Mouse (Mus musculus): ENCODE measurements around the gene Abcc12. TPM values are rescaled to one million over a fixed set of nuclear protein-coding genes. Genes with fewer than 3 reads are reported as not detected.

Abcc12 gene
- polyA plus RNA-seq, 1 experiment from 2014 or later, result 0.21 TPM

DNA sequence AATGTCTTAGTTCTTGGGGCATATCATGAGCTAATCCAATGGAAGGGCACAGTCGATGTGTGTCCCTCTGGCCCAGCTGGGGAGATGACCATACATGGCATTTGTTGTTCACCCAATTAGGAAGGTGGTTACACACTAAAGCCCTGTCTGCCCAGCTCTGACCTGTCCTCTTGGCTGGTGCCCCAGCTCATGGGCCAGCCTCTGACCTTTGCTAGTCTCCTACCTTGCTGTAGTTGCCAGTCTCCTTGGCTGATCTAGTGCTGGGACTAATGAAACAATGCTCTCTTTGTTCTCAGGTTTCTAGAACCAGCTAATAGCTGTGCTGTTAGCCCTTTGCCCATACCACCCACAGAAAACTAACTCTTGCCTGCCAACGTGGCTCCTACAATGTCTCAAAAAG is 22.7 kb upstream of the Abcc12 start:
- H3K4me2 ChIP-seq (replicated peaks), result no peak overlapping the region
- WGBS, result 49% methylated on average over 2 of the region's 2 CpGs
- H3K9ac ChIP-seq, result no peak overlapping the region
- no peaks in the 10 kb centered on the region for H3K27me3 ChIP-seq (ENCODE audit: control insufficient read depth, insufficient read depth, low read length)
- H3K9me3 ChIP-seq (ENCODE audit: control insufficient read depth, low read length), result no peaks in the 10 kb centered on the region
- no peaks in the 10 kb centered on the region for H3K36me3 ChIP-seq (replicated peaks; ENCODE audit: control insufficient read depth, insufficient read depth)
- H3K27ac ChIP-seq, result no peak overlapping the region
- no peak for ATAC-seq (ENCODE audit: low FRiP score)
- H3K4me3 ChIP-seq (replicated peaks; ENCODE audit: low read length), result no peak overlapping the region
- no peak for DNase-seq (ENCODE audit: low spot score)
- H3K4me1 ChIP-seq (replicated peaks; ENCODE audit: control insufficient read depth, insufficient read depth, low read length), result no peaks in the 10 kb centered on the region

DNA sequence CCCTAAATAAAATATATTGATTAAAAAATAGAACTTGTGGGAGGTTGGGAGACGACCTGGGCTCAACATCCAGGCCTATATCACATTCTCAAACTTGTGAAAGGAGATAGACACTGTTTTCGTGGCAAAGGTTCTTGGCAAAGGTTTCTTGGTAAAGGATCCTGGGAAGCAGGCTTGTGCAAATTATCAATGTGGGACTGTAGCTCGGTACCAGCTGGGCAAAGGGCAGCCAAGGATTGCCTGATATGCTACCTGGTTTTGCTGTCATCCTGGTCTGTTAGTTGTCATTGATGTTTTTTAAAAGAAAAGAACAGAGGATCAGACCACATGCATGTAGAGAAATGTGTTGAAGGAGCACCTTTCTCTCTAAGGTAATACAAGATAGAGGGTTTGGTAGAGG is 19.8 kb upstream of the Abcc12 start:
- H3K27me3 ChIP-seq (ENCODE audit: control insufficient read depth, insufficient read depth, low read length), result no peaks in the 10 kb centered on the region
- ATAC-seq (ENCODE audit: low FRiP score) (no peak), DNase-seq (ENCODE audit: low spot score) (no peak)
- no peaks in the 10 kb centered on the region for H3K36me3 ChIP-seq (replicated peaks; ENCODE audit: control insufficient read depth, insufficient read depth)
- no peak overlapping the region for H3K4me3 ChIP-seq (replicated peaks; ENCODE audit: low read length)
- no peaks in the 10 kb centered on the region for H3K9me3 ChIP-seq (ENCODE audit: control insufficient read depth, low read length)
- H3K27ac ChIP-seq, result no peak overlapping the region
- WGBS, result 87% methylated on average over 3 of the region's 3 CpGs
- H3K4me1 ChIP-seq (replicated peaks; ENCODE audit: control insufficient read depth, insufficient read depth, low read length), result no peaks in the 10 kb centered on the region
- H3K4me2 ChIP-seq (replicated peaks), result no peak overlapping the region
- no peak overlapping the region for H3K9ac ChIP-seq

DNA sequence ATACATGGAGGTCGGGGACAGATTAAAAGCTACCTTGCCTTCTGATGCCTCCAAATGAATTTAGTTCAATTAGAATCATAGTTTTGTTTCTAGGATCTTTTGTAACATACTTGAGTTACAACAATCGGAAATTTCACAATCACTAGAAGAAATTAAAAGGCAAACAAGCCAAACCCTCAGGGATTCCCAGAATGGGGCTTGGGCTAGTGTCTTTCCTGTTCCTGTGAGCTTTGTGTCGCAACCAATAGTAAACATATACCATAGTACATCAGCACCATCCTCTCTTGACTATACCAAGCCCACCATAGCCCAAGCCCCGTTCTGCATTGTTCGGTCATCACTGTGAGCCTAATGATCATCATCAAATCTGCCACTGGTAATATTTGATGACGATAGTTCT is 18.8 kb upstream of the Abcc12 start:
- Histone ChIP-seq H3K4me2 (replicated peaks) (no peak overlapping the region), H3K4me3 (replicated peaks; ENCODE audit: low read length) (no peak overlapping the region), H3K9ac (no peak overlapping the region), H3K27me3 (ENCODE audit: control insufficient read depth, insufficient read depth, low read length) (no peaks in the 10 kb centered on the region), H3K27ac (no peak overlapping the region), H3K36me3 (replicated peaks; ENCODE audit: control insufficient read depth, insufficient read depth) (no peaks in the 10 kb centered on the region), H3K9me3 (ENCODE audit: control insufficient read depth, low read length) (no peaks in the 10 kb centered on the region), H3K4me1 (replicated peaks; ENCODE audit: control insufficient read depth, insufficient read depth, low read length) (no peaks in the 10 kb centered on the region)
- WGBS, result 92% methylated on average over 6 of the region's 6 CpGs
- no peak for DNase-seq (ENCODE audit: low spot score)
- no peak for ATAC-seq (ENCODE audit: low FRiP score)

DNA sequence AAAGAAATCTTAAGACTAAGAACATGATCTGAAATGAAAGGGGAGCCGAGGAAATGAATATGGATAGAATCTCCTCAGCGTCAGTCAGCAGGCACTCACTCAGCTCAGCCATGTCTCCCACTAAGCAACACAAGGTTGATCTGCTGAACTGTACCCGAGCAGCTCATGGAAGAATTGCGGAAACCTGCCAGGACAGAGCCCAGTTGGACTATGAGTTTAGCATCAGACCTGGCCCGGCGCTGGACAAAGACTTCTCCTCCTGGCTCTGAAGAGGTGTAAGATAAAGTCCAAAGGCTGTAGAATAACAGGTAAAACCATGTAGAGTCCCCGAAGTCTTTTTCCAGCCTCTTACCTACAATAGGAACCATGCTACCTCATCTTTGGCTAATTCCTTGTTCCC is 17.2 kb upstream of the Abcc12 start:
- H3K4me2 ChIP-seq (replicated peaks), result no peak overlapping the region
- no peak for DNase-seq (ENCODE audit: low spot score)

DNA sequence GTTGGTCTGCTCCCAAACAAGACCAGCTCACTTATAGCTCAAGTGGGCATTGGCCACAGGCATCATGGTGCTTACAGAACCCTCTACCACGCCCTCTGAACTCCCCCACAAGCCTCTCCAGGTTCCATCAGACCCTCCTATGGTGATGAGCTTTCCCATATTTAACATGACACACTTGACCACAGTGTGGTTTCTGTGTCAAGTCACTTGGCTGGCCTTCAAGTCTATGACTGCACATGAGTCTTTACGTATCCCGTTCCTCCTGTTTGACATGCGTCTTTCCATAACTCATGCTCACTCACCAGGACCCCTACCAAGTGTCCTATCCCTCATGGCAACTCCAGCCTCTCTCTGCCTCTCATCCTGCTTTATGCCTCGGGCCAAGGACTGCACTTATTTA is 15.2 kb upstream of the Abcc12 start:
- H3K4me1 ChIP-seq (replicated peaks; ENCODE audit: control insufficient read depth, insufficient read depth, low read length), result no peaks in the 10 kb centered on the region
- no peaks in the 10 kb centered on the region for H3K27me3 ChIP-seq (ENCODE audit: control insufficient read depth, insufficient read depth, low read length)
- DNase-seq (ENCODE audit: low spot score) (no peak), ATAC-seq (ENCODE audit: low FRiP score) (no peak)
- H3K36me3 ChIP-seq (replicated peaks; ENCODE audit: control insufficient read depth, insufficient read depth), result no peaks in the 10 kb centered on the region
- no peak overlapping the region for H3K4me2 ChIP-seq (replicated peaks)
- 79% methylated on average over 5 of the region's 5 CpGs for WGBS
- no peak overlapping the region for H3K27ac ChIP-seq
- H3K9ac ChIP-seq, result no peak overlapping the region
- H3K9me3 ChIP-seq (ENCODE audit: control insufficient read depth, low read length), result no peaks in the 10 kb centered on the region
- no peak overlapping the region for H3K4me3 ChIP-seq (replicated peaks; ENCODE audit: low read length)

More for the DNA sequence above, 17.2 kb upstream of the Abcc12 start:
- no peak for ATAC-seq (ENCODE audit: low FRiP score)
- WGBS, result 93% methylated on average over 7 of the region's 7 CpGs
- Histone ChIP-seq H3K4me3 (replicated peaks; ENCODE audit: low read length) (no peak overlapping the region), H3K27me3 (ENCODE audit: control insufficient read depth, insufficient read depth, low read length) (no peaks in the 10 kb centered on the region), H3K9me3 (ENCODE audit: control insufficient read depth, low read length) (no peaks in the 10 kb centered on the region), H3K4me1 (replicated peaks; ENCODE audit: control insufficient read depth, insufficient read depth, low read length) (no peaks in the 10 kb centered on the region), H3K36me3 (replicated peaks; ENCODE audit: control insufficient read depth, insufficient read depth) (no peaks in the 10 kb centered on the region), H3K27ac (no peak overlapping the region), H3K9ac (no peak overlapping the region)

DNA sequence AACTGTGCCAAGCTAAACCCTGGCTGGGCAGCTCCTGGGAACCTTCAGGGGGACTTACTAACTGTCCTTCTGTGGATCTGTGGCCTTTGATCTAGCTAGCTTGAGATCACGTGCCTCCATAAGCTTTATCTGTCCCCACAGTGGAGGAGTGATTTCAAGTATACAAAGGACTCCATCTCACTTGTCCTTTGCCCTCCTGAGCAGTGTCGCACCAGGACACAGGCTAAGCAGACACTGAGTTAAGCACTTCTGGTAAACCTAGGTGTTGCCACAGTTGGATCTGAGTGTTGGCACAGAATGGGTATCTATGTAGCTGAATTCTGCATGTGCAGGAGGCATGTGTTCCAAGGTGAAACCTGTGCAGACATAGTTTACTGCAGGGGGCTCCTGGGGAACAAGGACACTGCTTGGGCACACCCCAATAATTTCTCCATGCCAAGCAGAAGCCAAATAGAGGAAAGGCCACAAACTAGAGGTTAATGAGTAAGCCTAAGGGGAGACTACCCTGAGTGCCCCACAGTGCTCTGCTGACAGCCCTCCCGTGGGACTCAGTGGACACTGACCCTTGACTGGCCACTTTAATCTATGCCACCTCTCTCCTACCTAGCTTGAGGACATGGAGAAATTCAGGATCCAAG is 13.8 kb upstream of the Abcc12 start:
- 78% methylated on average over 3 of the region's 3 CpGs for WGBS
- no peak for DNase-seq (ENCODE audit: low spot score)
- H3K36me3 ChIP-seq (replicated peaks; ENCODE audit: control insufficient read depth, insufficient read depth), result no peaks in the 10 kb centered on the region
- no peaks in the 10 kb centered on the region for H3K4me1 ChIP-seq (replicated peaks; ENCODE audit: control insufficient read depth, insufficient read depth, low read length)
- H3K4me2 ChIP-seq (replicated peaks), result no peak overlapping the region
- ATAC-seq (ENCODE audit: low FRiP score), result no peak
- no peaks in the 10 kb centered on the region for H3K27me3 ChIP-seq (ENCODE audit: control insufficient read depth, insufficient read depth, low read length)
- no peak overlapping the region for H3K4me3 ChIP-seq (replicated peaks; ENCODE audit: low read length)
- H3K9me3 ChIP-seq (ENCODE audit: control insufficient read depth, low read length), result no peaks in the 10 kb centered on the region
- no peak overlapping the region for H3K9ac ChIP-seq
- H3K27ac ChIP-seq, result no peak overlapping the region

DNA sequence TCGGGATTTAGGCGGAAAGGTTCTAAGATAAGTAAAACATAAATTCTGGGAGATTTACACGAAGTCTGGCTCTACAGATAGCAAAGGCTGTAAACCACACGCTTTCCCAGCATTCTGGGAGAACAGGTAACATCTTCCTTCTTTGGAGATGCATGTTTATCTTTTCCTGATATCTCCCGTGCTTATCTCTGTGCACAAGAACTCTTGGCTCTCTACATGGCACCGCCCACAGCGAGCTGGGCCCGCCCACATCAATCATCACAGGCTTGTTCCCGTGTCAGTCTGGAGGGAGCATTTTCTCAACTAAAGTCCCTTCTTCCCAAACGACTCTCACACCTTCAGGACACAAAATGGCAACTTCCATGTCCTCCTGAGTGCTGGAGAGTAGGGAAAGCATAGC is 12.6 kb upstream of the Abcc12 start:
- 72% methylated on average over 10 of the region's 10 CpGs for WGBS
- H3K27ac ChIP-seq, result no peak overlapping the region
- no peaks in the 10 kb centered on the region for H3K4me1 ChIP-seq (replicated peaks; ENCODE audit: control insufficient read depth, insufficient read depth, low read length)
- H3K4me2 ChIP-seq (replicated peaks), result no peak overlapping the region
- H3K9ac ChIP-seq, result no peak overlapping the region
- no peaks in the 10 kb centered on the region for H3K27me3 ChIP-seq (ENCODE audit: control insufficient read depth, insufficient read depth, low read length)
- no peak for DNase-seq (ENCODE audit: low spot score)
- no peak for ATAC-seq (ENCODE audit: low FRiP score)
- H3K4me3 ChIP-seq (replicated peaks; ENCODE audit: low read length), result no peak overlapping the region
- H3K36me3 ChIP-seq (replicated peaks; ENCODE audit: control insufficient read depth, insufficient read depth), result no peaks in the 10 kb centered on the region
- no peaks in the 10 kb centered on the region for H3K9me3 ChIP-seq (ENCODE audit: control insufficient read depth, low read length)

DNA sequence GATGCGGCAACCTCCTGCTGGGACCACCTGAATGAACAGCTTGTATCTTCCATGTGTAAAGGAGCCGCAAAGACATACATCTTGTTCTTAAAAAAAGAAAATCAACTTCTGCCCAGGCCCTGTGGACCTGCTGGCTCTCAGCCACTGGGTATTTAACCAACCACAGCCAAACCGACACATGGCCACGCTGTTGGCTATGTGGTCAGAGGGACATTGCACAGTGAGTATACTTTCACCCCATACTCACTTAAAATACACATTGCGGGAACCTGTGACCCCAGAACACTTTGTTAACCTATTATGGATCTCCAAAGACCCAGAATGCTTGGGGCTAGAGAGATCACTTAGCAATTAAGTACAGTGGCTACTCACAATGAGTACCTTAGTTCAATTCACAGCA is 7.9 kb upstream of the Abcc12 start:
- H3K9ac ChIP-seq, result no peak overlapping the region
- H3K4me3 ChIP-seq (replicated peaks; ENCODE audit: low read length), result no peak overlapping the region
- H3K27ac ChIP-seq, result no peak overlapping the region
- no peaks in the 10 kb centered on the region for H3K36me3 ChIP-seq (replicated peaks; ENCODE audit: control insufficient read depth, insufficient read depth)
- no peak for DNase-seq (ENCODE audit: low spot score)
- WGBS, result 95% methylated on average over 5 of the region's 5 CpGs
- no peaks in the 10 kb centered on the region for H3K27me3 ChIP-seq (ENCODE audit: control insufficient read depth, insufficient read depth, low read length)
- H3K9me3 ChIP-seq (ENCODE audit: control insufficient read depth, low read length), result no peaks in the 10 kb centered on the region
- no peak overlapping the region for H3K4me2 ChIP-seq (replicated peaks)
- H3K4me1 ChIP-seq (replicated peaks; ENCODE audit: control insufficient read depth, insufficient read depth, low read length), result no peaks in the 10 kb centered on the region
- ATAC-seq (ENCODE audit: low FRiP score), result no peak

DNA sequence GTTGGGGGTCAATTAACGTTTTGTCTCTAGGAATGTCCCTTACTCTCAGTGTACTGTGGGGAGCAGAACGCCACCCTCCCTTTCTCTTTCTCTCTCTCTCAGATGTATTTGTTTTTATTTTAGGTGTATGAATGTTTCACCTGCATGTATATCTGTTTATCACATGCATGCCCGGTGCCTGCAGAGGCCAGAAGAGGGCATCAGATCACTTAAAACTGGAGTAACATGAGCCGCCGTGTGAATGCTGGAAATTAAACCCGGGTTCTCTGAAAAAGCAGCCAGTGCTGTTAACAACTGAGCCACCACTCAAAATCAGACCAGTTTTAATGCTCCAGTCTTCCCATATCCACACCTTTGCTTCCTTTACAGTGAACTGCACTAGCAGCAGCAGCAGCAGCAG is 6.2 kb upstream of the Abcc12 start:
- no peak overlapping the region for H3K4me3 ChIP-seq (replicated peaks; ENCODE audit: low read length)
- H3K9me3 ChIP-seq (ENCODE audit: control insufficient read depth, low read length), result no peaks in the 10 kb centered on the region
- H3K27me3 ChIP-seq (ENCODE audit: control insufficient read depth, insufficient read depth, low read length), result no peaks in the 10 kb centered on the region
- H3K9ac ChIP-seq, result no peak overlapping the region
- H3K4me2 ChIP-seq (replicated peaks), result no peak overlapping the region
- 53% methylated on average over 6 of the region's 6 CpGs for WGBS
- H3K36me3 ChIP-seq (replicated peaks; ENCODE audit: control insufficient read depth, insufficient read depth), result no peaks in the 10 kb centered on the region
- no peaks in the 10 kb centered on the region for H3K4me1 ChIP-seq (replicated peaks; ENCODE audit: control insufficient read depth, insufficient read depth, low read length)
- ATAC-seq (ENCODE audit: low FRiP score), result no peak
- H3K27ac ChIP-seq, result no peak overlapping the region
- no peak for DNase-seq (ENCODE audit: low spot score)

DNA sequence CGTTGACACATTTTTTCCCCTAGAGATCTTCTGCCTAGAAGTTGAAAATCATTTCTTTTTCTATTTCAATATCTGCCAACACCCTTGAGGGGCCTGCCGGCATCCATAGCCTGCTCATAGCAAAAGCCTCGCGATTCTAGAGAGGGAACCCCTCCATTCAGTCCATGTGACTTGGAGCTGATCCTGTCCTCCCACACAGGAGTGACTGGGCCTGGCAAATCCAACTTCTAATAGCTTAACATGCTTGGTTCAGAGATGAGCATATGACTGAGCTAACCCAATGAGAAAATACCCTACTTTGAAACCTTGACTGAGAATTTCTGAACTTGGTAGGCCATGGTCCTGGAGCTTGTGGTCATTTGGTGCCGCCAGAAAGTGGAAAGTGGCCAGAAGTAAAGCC is 5.6 kb upstream of the Abcc12 start:
- Histone ChIP-seq H3K9ac (no peak overlapping the region), H3K4me1 (replicated peaks; ENCODE audit: control insufficient read depth, insufficient read depth, low read length) (no peaks in the 10 kb centered on the region), H3K27ac (no peak overlapping the region), H3K4me2 (replicated peaks) (no peak overlapping the region), H3K27me3 (ENCODE audit: control insufficient read depth, insufficient read depth, low read length) (no peaks in the 10 kb centered on the region), H3K9me3 (ENCODE audit: control insufficient read depth, low read length) (no peaks in the 10 kb centered on the region), H3K36me3 (replicated peaks; ENCODE audit: control insufficient read depth, insufficient read depth) (no peaks in the 10 kb centered on the region), H3K4me3 (replicated peaks; ENCODE audit: low read length) (no peak overlapping the region)
- ATAC-seq (ENCODE audit: low FRiP score) (no peak), DNase-seq (ENCODE audit: low spot score) (no peak)
- WGBS, result 41% methylated on average over 5 of the region's 5 CpGs
